Mouse (Mus musculus): ENCODE results near the gene Ephx1.

GRCm38 (mm10) chr1:181016532-181017131, 4.1 kb downstream of the Ephx1 start:
- TF ChIP-seq CTCF (IDR thresholded peaks at IDR 0.05; ENCODE audit: extremely low read depth, insufficient read depth, low read length), result no peak
- TF ChIP-seq POLR2A (IDR thresholded peaks at IDR 0.05; ENCODE audit: extremely low read depth, insufficient read depth, low read length), result peak; percentile 47; the same call in 1 of the 2 replicates
